10 mouse cellular contexts compared by ENCODE assay signal in the genomic region with DNA sequence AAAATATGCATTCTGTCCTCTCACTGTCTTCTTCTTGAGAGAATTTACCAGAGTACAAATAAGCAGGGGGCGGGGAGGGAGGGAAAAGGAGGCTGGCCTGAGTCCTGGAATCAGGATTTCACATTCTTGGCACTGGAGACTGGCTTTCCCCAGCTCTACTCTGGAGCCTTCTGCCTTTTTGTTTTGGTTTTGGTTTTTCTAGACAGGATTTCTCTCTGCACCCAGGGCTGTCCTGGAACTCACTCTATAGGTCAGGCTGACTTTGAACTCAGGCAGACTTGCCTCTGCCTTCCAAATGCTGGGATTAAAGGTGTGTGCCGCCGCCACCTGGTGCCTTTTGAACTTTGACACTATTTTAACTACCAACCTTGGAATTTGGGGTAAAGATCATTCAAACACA. TPM values are rescaled to one million over a fixed set of nuclear protein-coding genes. Genes with fewer than 3 reads are reported as not detected.
A peak's percentile ranks its signal among the peaks of the same experiment; 100 is the strongest.
DNase-seq lines count a peak whose midpoint lies in the region; ATAC-seq and TF ChIP-seq lines count a peak whose summit lies in the region.
"Had no signal": no experiment of that assay in that cellular context is flagged by ENCODE, and none has a peak within 500 bp of the region (broad histone marks: within the 10 kb centered on the region; RNA-seq: fewer than 3 reads in every experiment).

No protein-coding gene starts in this region.

- H3K36me3 ChIP-seq in limb, embryonic 14.5 days (ENCODE audit: control insufficient read depth, insufficient read depth, low read length), result no peaks in the 10 kb centered on the region
- H3K36me3 ChIP-seq in limb, embryonic 10.5 days, result no peaks in the 10 kb centered on the region
- H3K36me3 ChIP-seq in thymus, adult 2 months (ENCODE audit: control insufficient read depth, insufficient read depth, low read length), result no peaks in the 10 kb centered on the region
- H3K36me3 ChIP-seq: heart, embryonic 13.5 days had no signal

- TF ChIP-seq POLR2A in limb, embryonic 14.5 days (IDR thresholded peaks at IDR 0.05; ENCODE audit: borderline replicate concordance, extremely low read depth, insufficient read depth, insufficient read length), result no peak
- no peak for TF ChIP-seq POLR2A in thymus, adult 2 months (IDR thresholded peaks at IDR 0.05; ENCODE audit: control insufficient read depth, extremely low read depth, insufficient read depth, low read length, poor library complexity)

- no peak overlapping the region for H3K27ac ChIP-seq in limb, embryonic 14.5 days (replicated peaks; ENCODE audit: low read depth, low read length)
- H3K27ac ChIP-seq in limb, embryonic 10.5 days, result no peak overlapping the region
- H3K27ac ChIP-seq in thymus, adult 2 months (ENCODE audit: control insufficient read depth, insufficient read depth, low read length), result no peak overlapping the region
- H3K27ac ChIP-seq: heart, embryonic 13.5 days; liver, embryonic 15.5 days had no signal

- peaks cover 7% of the 10 kb centered on the region for H3K4me1 ChIP-seq in limb, embryonic 14.5 days (ENCODE audit: control insufficient read depth, insufficient read depth, low read length)
- peaks cover 18% of the 10 kb centered on the region for H3K4me1 ChIP-seq in limb, embryonic 10.5 days
- peaks cover 2% of the 10 kb centered on the region; the same call in 1 of the 2 replicates for H3K4me1 ChIP-seq in thymus, adult 2 months (replicated peaks; ENCODE audit: control insufficient read depth, insufficient read depth, low read length)

- no peak overlapping the region for H3K4me2 ChIP-seq in limb, embryonic 14.5 days (replicated peaks; ENCODE audit: low read depth, low read length, severe bottlenecking)
- H3K4me2 ChIP-seq: heart, embryonic 13.5 days; liver, embryonic 15.5 days had no signal

- no peak for ATAC-seq in limb, embryonic 14.5 days (ENCODE audit: low FRiP score, low read depth)

- intact Hi-C loops in gastrocnemius, postnatal 36 days (cut with DNase I), result no loop called here

- no peaks in the 10 kb centered on the region for H3K27me3 ChIP-seq in limb, embryonic 14.5 days (ENCODE audit: control insufficient read depth, insufficient read depth, low read length)
- peaks cover 10% of the 10 kb centered on the region; the same call in 1 of the 2 replicates for H3K27me3 ChIP-seq in limb, embryonic 10.5 days (ENCODE audit: low read depth, poor library complexity, severe bottlenecking)
- H3K27me3 ChIP-seq in thymus, adult 2 months (ENCODE audit: control insufficient read depth, insufficient read depth, low read length), result no peaks in the 10 kb centered on the region
- H3K27me3 ChIP-seq: heart, embryonic 13.5 days; liver, embryonic 15.5 days had no signal

- WGBS in limb, embryonic 14.5 days, result 73% methylated on average over 3 of the region's 3 CpGs
- 76% methylated on average over 3 of the region's 3 CpGs for WGBS in limb, embryonic 10.5 days
- 91% methylated on average over 3 of the region's 3 CpGs for WGBS in thymus, adult 2 months

- no peaks in the 10 kb centered on the region for H3K9me3 ChIP-seq in limb, embryonic 14.5 days (ENCODE audit: control insufficient read depth, low read length)
- H3K9me3 ChIP-seq in limb, embryonic 10.5 days (replicated peaks), result no peaks in the 10 kb centered on the region
- H3K9me3 ChIP-seq: heart, embryonic 13.5 days; liver, embryonic 15.5 days had no signal

- no peak for TF ChIP-seq CTCF in thymus, adult 2 months (IDR thresholded peaks at IDR 0.05; ENCODE audit: borderline replicate concordance, control insufficient read depth, extremely low read depth, insufficient read depth, low read length, poor library complexity)

- H3K4me3 ChIP-seq in limb, embryonic 14.5 days (replicated peaks; ENCODE audit: low read length), result no peak overlapping the region
- no peak overlapping the region for H3K4me3 ChIP-seq in limb, embryonic 10.5 days
- H3K4me3 ChIP-seq in thymus, adult 2 months (ENCODE audit: control insufficient read depth, insufficient read depth, low read length), result no peak overlapping the region
- H3K4me3 ChIP-seq: heart, embryonic 13.5 days; liver, embryonic 15.5 days had no signal

- DNase-seq in gastrocnemius, adult 18-20 months (ENCODE audit: low spot score), result peak; percentile 31
- DNase-seq in gastrocnemius, postnatal 36 days, result no peak
- DNase-seq in limb, embryonic 14.5 days (ENCODE audit: low spot score), result peak; percentile 22
- no peak for DNase-seq in limb, embryonic 10.5 days (ENCODE audit: low spot score)
- DNase-seq in NIH3T3 (ENCODE audit: low read depth), result peak; percentile 73
- peak; percentile 33 for DNase-seq in kidney, postnatal 10 days
- no peak for DNase-seq in B cell, adult 2 months
- DNase-seq in thymus, adult 2 months, result no peak

- no peak overlapping the region for H3K9ac ChIP-seq in limb, embryonic 14.5 days (ENCODE audit: low read depth, low read length, severe bottlenecking)
- H3K9ac ChIP-seq: heart, embryonic 13.5 days; liver, embryonic 15.5 days had no signal

RNA-seq across cellular contexts. Expression of a gene that starts 48.1 kb away (rescaled TPM):
- 10 to 100 TPM; 23.2 to 26.4 TPM for total RNA-seq in gastrocnemius, adult 18-20 months (2021)
- total RNA-seq in gastrocnemius, postnatal 36 days (2021), result 10 to 100 TPM; 18.5 to 20.9 TPM
- 16.0 and 18.0 TPM in 2 replicates for polyA plus RNA-seq in limb, embryonic 14.5 days (2012; rRNA removed)
- 32.0 and 35.5 TPM in 2 replicates for polyA plus RNA-seq in limb, embryonic 14.5 days (2014; fragmentation: Nextera tagmentation; extraction: Ambion mirVana)
- 48.6 and 62.4 TPM in 2 replicates for polyA plus RNA-seq in limb, embryonic 10.5 days (2016; fragmentation: Nextera tagmentation; extraction: Ambion mirVana)
- 16.3 and 20.1 TPM in 2 replicates for polyA plus RNA-seq in thymus, adult 2 months (2012; rRNA removed)

Comparison
In these comparisons a context has a peak if more than half of its experiments do, and no peak if none do; other contexts are left out.
1. DNase-seq: peak in gastrocnemius, adult 18-20 months (single experiment), limb, embryonic 14.5 days (single experiment), NIH3T3 (single experiment) and kidney, postnatal 10 days (single experiment); none in gastrocnemius, postnatal 36 days (0 of 2), limb, embryonic 10.5 days (single experiment), B cell, adult 2 months (0 of 2) and thymus, adult 2 months (single experiment).